Comparison of ENCODE assay signal across 23 mouse cellular contexts in genomic region chr4:46361258-46361657, GRCm38 (mm10). TPM values are rescaled to one million over a fixed set of nuclear protein-coding genes. Genes with fewer than 3 reads are reported as not detected.
DNase-seq lines count a peak whose midpoint lies in the region.
"Had no signal": no experiment of that assay in that cellular context is flagged by ENCODE, and none has a peak within 500 bp of the region (broad histone marks: within the 10 kb centered on the region; RNA-seq: fewer than 3 reads in every experiment).

No protein-coding gene starts in this region.

- peak; percentile 27 to 44 for DNase-seq in layer of hippocampus, adult 18-20 months (ENCODE audit: low spot score in 2 of 2)
- DNase-seq in layer of hippocampus, adult 11-12 months (ENCODE audit: low spot score) = no peak
- peak; percentile 79 for DNase-seq in 3T3-L1 (ENCODE audit: low read depth, low spot score)
- peak; percentile 59 to 87 for DNase-seq in frontal cortex, adult 2 months (ENCODE audit: extremely low spot score in 1 of 2, low spot score in 1 of 2)
- peak; percentile 48 for DNase-seq in right cerebral cortex, postnatal 14 days
- no peak for DNase-seq in testis, postnatal 10 days (ENCODE audit: low spot score)
- no peak for DNase-seq in thymus, postnatal 36 days
- DNase-seq: cerebellum, postnatal 14 days; heart, adult 18-20 months; heart, postnatal 10 days; lung, embryonic 14.5 days; thymus, postnatal 4 days had no signal

RNA-seq across cellular contexts. Expression of gene Foxe1, which starts 17.8 kb away (rescaled TPM):
- not detected for total RNA-seq in layer of hippocampus, adult 18-20 months (2021)
- not detected in 2 replicates for polyA plus RNA-seq in frontal cortex, adult 2 months (2012; rRNA removed)
- total RNA-seq: gastrocnemius, adult 8-10 months; heart, adult 18-20 months; heart, postnatal 10 days; layer of hippocampus, adult 8-10 months had no signal
- polyA plus RNA-seq: forebrain, embryonic 13.5 days; hindbrain, embryonic 13.5 days; intestine, embryonic 14.5 days; kidney, embryonic 15.5 days; limb, embryonic 11.5 days; lung, embryonic 14.5 days; macrophage; midbrain, embryonic 12.5 days; neural tube, embryonic 15.5 days had no signal

RNA-seq across cellular contexts. Expression of gene Trmo, which starts 28.0 kb away (rescaled TPM):
- 1 to 10 TPM; 4.8 to 5.3 TPM for total RNA-seq in layer of hippocampus, adult 18-20 months (2021)
- 5.3 and 6.6 TPM in 2 replicates for polyA plus RNA-seq in frontal cortex, adult 2 months (2012; rRNA removed)

RNA-seq across cellular contexts. Expression of gene Hemgn, which starts 52.0 kb away (rescaled TPM):
- not detected for total RNA-seq in layer of hippocampus, adult 18-20 months (2021)
- 0.06 and 0.12 TPM in 2 replicates for polyA plus RNA-seq in frontal cortex, adult 2 months (2012; rRNA removed)
- total RNA-seq: ES-E14; gastrocnemius, adult 8-10 months; layer of hippocampus, adult 8-10 months had no signal
- polyA plus RNA-seq: macrophage had no signal

Comparison
In these comparisons a context has a peak if more than half of its experiments do, and no peak if none do; other contexts are left out.
1. DNase-seq: peak in layer of hippocampus, adult 18-20 months (2 of 2), 3T3-L1 (single experiment), frontal cortex, adult 2 months (2 of 2) and right cerebral cortex, postnatal 14 days (single experiment); none in layer of hippocampus, adult 11-12 months (single experiment), testis, postnatal 10 days (single experiment) and thymus, postnatal 36 days (0 of 2).